In genomic region chr7:43797844-43798462, GRCm38 (mm10) we compare ENCODE assay signal across 9 mouse cellular contexts. TPM values are rescaled to one million over a fixed set of nuclear protein-coding genes. Genes with fewer than 3 reads are reported as not detected.
DNase-seq lines count a peak whose midpoint lies in the region; ATAC-seq lines count a peak whose summit lies in the region.
"Had no signal": no experiment of that assay in that cellular context is flagged by ENCODE, and none has a peak within 500 bp of the region (broad histone marks: within the 10 kb centered on the region; RNA-seq: fewer than 3 reads in every experiment).

No protein-coding gene starts in this region.

- H3K4me1 ChIP-seq in forebrain, embryonic 13.5 days = peaks cover 11% of the 10 kb centered on the region
- peaks cover 8% of the 10 kb centered on the region for H3K4me1 ChIP-seq in intestine, embryonic 16.5 days (ENCODE audit: control insufficient read depth, insufficient read depth, low read length)
- peaks cover 26% of the 10 kb centered on the region for H3K4me1 ChIP-seq in megakaryocyte, embryonic 14.5 days

- peak; percentile 96 for DNase-seq in heart, adult 11 months
- no peak for DNase-seq in heart, postnatal 4 days
- peak; percentile 54 for DNase-seq in thymus, postnatal 4 days
- no peak for DNase-seq in layer of hippocampus, postnatal 14 days (ENCODE audit: low spot score in 2 of 2)
- DNase-seq in adipocyte (ENCODE audit: low spot score) = no peak

- no peak overlapping the region for H3K9ac ChIP-seq in forebrain, embryonic 13.5 days
- H3K9ac ChIP-seq in intestine, embryonic 16.5 days (ENCODE audit: low read depth, low read length) = peak overlapping the region; percentile 58; the same call in 1 of the 2 replicates

- no peaks in the 10 kb centered on the region for H3K9me3 ChIP-seq in forebrain, embryonic 13.5 days (replicated peaks)
- no peaks in the 10 kb centered on the region for H3K9me3 ChIP-seq in intestine, embryonic 16.5 days (ENCODE audit: control insufficient read depth, low read length)
- H3K9me3 ChIP-seq in megakaryocyte, embryonic 14.5 days = no peaks in the 10 kb centered on the region

- H3K36me3 ChIP-seq in forebrain, embryonic 13.5 days (ENCODE audit: poor library complexity, severe bottlenecking) = no peaks in the 10 kb centered on the region
- H3K36me3 ChIP-seq in intestine, embryonic 16.5 days (ENCODE audit: control insufficient read depth, insufficient read depth, low read length) = no peaks in the 10 kb centered on the region
- H3K36me3 ChIP-seq in megakaryocyte, embryonic 14.5 days (replicated peaks; ENCODE audit: low read length) = no peaks in the 10 kb centered on the region

- H3K4me3 ChIP-seq in forebrain, embryonic 13.5 days = peak overlapping the region; percentile 47
- H3K4me3 ChIP-seq in intestine, embryonic 16.5 days (ENCODE audit: low read length) = peak overlapping the region; percentile 57
- H3K4me3 ChIP-seq in megakaryocyte, embryonic 14.5 days (replicated peaks) = peak overlapping the region; percentile 89

- peaks cover 41% of the 10 kb centered on the region for H3K27me3 ChIP-seq in forebrain, embryonic 13.5 days
- H3K27me3 ChIP-seq in intestine, embryonic 16.5 days (replicated peaks; ENCODE audit: control insufficient read depth, insufficient read depth, low read length) = 0 out of 2 replicates have a peak, but pooled peaks cover 3% of the 10 kb centered on the region
- H3K27me3 ChIP-seq in megakaryocyte, embryonic 14.5 days (replicated peaks) = peaks cover 50% of the 10 kb centered on the region

- H3K4me2 ChIP-seq in forebrain, embryonic 13.5 days = peak overlapping the region; percentile 78
- H3K4me2 ChIP-seq in intestine, embryonic 16.5 days (ENCODE audit: low read depth, low read length) = peak overlapping the region; percentile 88

- H3K27ac ChIP-seq in forebrain, embryonic 13.5 days = no peak overlapping the region
- no peak overlapping the region for H3K27ac ChIP-seq in intestine, embryonic 16.5 days (ENCODE audit: low read length)

- WGBS in forebrain, embryonic 13.5 days = 34% methylated on average over 13 of the region's 13 CpGs
- WGBS in intestine, embryonic 16.5 days = 35% methylated on average over 13 of the region's 13 CpGs

- peak; percentile 57 for ATAC-seq in forebrain, embryonic 13.5 days
- 0 out of 2 replicates have a peak, but pooled peaks have one; percentile 16 for ATAC-seq in intestine, embryonic 16.5 days

RNA-seq across cellular contexts. Expression of gene Klk8, which starts 0.6 kb away (rescaled TPM):
- total RNA-seq in heart, postnatal 4 days (2021) = 10 to 100 TPM; 10.6 to 17.4 TPM
- 4.8 and 5.5 TPM in 2 replicates for polyA plus RNA-seq in forebrain, embryonic 13.5 days (2015; fragmentation: Nextera tagmentation; extraction: Ambion mirVana)
- polyA plus RNA-seq in intestine, embryonic 16.5 days (2015; fragmentation: Nextera tagmentation; extraction: Ambion mirVana) = 9.4 and 12.9 TPM in 2 replicates
- polyA plus RNA-seq in megakaryocyte, embryonic 14.5 days (2012; ENCODE audit: insufficient read depth, low replicate concordance) = 4.3 and 26.2 TPM in 2 replicates
- total RNA-seq in layer of hippocampus, postnatal 14 days (2021) = 10 to 100 TPM; 25.3 to 25.9 TPM

RNA-seq across cellular contexts. Expression of gene Klk9, which starts 6.3 kb away (rescaled TPM):
- total RNA-seq in heart, postnatal 4 days (2021) = not detected
- polyA plus RNA-seq in forebrain, embryonic 13.5 days (2015; fragmentation: Nextera tagmentation; extraction: Ambion mirVana) = not detected in 2 replicates
- 0.15 TPM in 1 of 2 replicates, not detected in the other for polyA plus RNA-seq in intestine, embryonic 16.5 days (2015; fragmentation: Nextera tagmentation; extraction: Ambion mirVana)
- polyA plus RNA-seq in megakaryocyte, embryonic 14.5 days (2012; ENCODE audit: insufficient read depth, low replicate concordance) = not detected in 2 replicates
- under 1 TPM in 1 of 2 experiments, not detected in 1; 0.43 TPM for total RNA-seq in layer of hippocampus, postnatal 14 days (2021)
- polyA plus RNA-seq: large intestine, adult 2 months had no signal

RNA-seq across cellular contexts. Expression of gene Klk7, which starts 13.1 kb away (rescaled TPM):
- total RNA-seq in heart, postnatal 4 days (2021) = not detected
- not detected in 2 replicates for polyA plus RNA-seq in forebrain, embryonic 13.5 days (2015; fragmentation: Nextera tagmentation; extraction: Ambion mirVana)
- not detected in 2 replicates for polyA plus RNA-seq in intestine, embryonic 16.5 days (2015; fragmentation: Nextera tagmentation; extraction: Ambion mirVana)
- polyA plus RNA-seq in megakaryocyte, embryonic 14.5 days (2012; ENCODE audit: insufficient read depth, low replicate concordance) = not detected in 2 replicates
- total RNA-seq in layer of hippocampus, postnatal 14 days (2021) = under 1 TPM; 0.35 to 0.45 TPM
- polyA plus RNA-seq: large intestine, adult 2 months had no signal

RNA-seq across cellular contexts. Expression of gene Klk10, which starts 17.1 kb away (rescaled TPM):
- total RNA-seq in heart, postnatal 4 days (2021) = not detected
- not detected in 2 replicates for polyA plus RNA-seq in forebrain, embryonic 13.5 days (2015; fragmentation: Nextera tagmentation; extraction: Ambion mirVana)
- 2.5 and 6.3 TPM in 2 replicates for polyA plus RNA-seq in intestine, embryonic 16.5 days (2015; fragmentation: Nextera tagmentation; extraction: Ambion mirVana)
- not detected in 2 replicates for polyA plus RNA-seq in megakaryocyte, embryonic 14.5 days (2012; ENCODE audit: insufficient read depth, low replicate concordance)
- total RNA-seq in layer of hippocampus, postnatal 14 days (2021) = under 1 TPM; 0.55 to 0.93 TPM

RNA-seq across cellular contexts. Expression of gene Klk11, which starts 23.5 kb away (rescaled TPM):
- not detected for total RNA-seq in heart, postnatal 4 days (2021)
- not detected in 2 replicates for polyA plus RNA-seq in forebrain, embryonic 13.5 days (2015; fragmentation: Nextera tagmentation; extraction: Ambion mirVana)
- polyA plus RNA-seq in intestine, embryonic 16.5 days (2015; fragmentation: Nextera tagmentation; extraction: Ambion mirVana) = 0.75 and 1.7 TPM in 2 replicates
- polyA plus RNA-seq in megakaryocyte, embryonic 14.5 days (2012; ENCODE audit: insufficient read depth, low replicate concordance) = not detected in 2 replicates
- total RNA-seq in layer of hippocampus, postnatal 14 days (2021) = not detected
- polyA plus RNA-seq: large intestine, adult 2 months had no signal

Comparison
In these comparisons a context has a peak if more than half of its experiments do, and no peak if none do; other contexts are left out.
1. DNase-seq: peak in heart, adult 11 months (single experiment) and thymus, postnatal 4 days (single experiment); none in heart, postnatal 4 days (single experiment), layer of hippocampus, postnatal 14 days (0 of 2) and adipocyte (single experiment).
2. Peak in every context shown above with its lines, with median percentiles within 50 percentile points of each other: H3K4me3 ChIP-seq.